ENCODE assay signal across 15 mouse cellular contexts in genomic region chr5:72698818-72699499, GRCm38 (mm10). TPM values are rescaled to one million over a fixed set of nuclear protein-coding genes. Genes with fewer than 3 reads are reported as not detected.
DNase-seq lines count a peak whose midpoint lies in the region; ATAC-seq lines count a peak whose summit lies in the region.
"Had no signal": no experiment of that assay in that cellular context is flagged by ENCODE, and none has a peak within 500 bp of the region (broad histone marks: within the 10 kb centered on the region; RNA-seq: fewer than 3 reads in every experiment).

No protein-coding gene starts in this region.

- H3K4me2 ChIP-seq in hindbrain, embryonic 16.5 days (ENCODE audit: low read length): no peak overlapping the region
- no peak overlapping the region for H3K4me2 ChIP-seq in hindbrain, embryonic 13.5 days
- H3K4me2 ChIP-seq in stomach, embryonic 16.5 days (ENCODE audit: low read depth, low read length): no peak overlapping the region
- H3K4me2 ChIP-seq: kidney, embryonic 15.5 days had no signal

- peaks cover 10% of the 10 kb centered on the region for H3K4me1 ChIP-seq in hindbrain, embryonic 16.5 days (ENCODE audit: control insufficient read depth, insufficient read depth, low read depth, low read length)
- H3K4me1 ChIP-seq in hindbrain, embryonic 13.5 days (replicated peaks): peaks cover 20% of the 10 kb centered on the region; the same call in 1 of the 2 replicates
- H3K4me1 ChIP-seq in stomach, embryonic 16.5 days (ENCODE audit: control insufficient read depth, insufficient read depth, low read length): peaks cover 14% of the 10 kb centered on the region
- H3K4me1 ChIP-seq: kidney, embryonic 15.5 days had no signal

- no peaks in the 10 kb centered on the region for H3K27me3 ChIP-seq in hindbrain, embryonic 16.5 days (replicated peaks; ENCODE audit: control insufficient read depth, insufficient read depth, low read length)
- no peaks in the 10 kb centered on the region for H3K27me3 ChIP-seq in hindbrain, embryonic 13.5 days
- no peaks in the 10 kb centered on the region for H3K27me3 ChIP-seq in stomach, embryonic 16.5 days (ENCODE audit: control insufficient read depth, insufficient read depth, low read length)
- H3K27me3 ChIP-seq: kidney, embryonic 15.5 days had no signal

- H3K36me3 ChIP-seq in hindbrain, embryonic 16.5 days (ENCODE audit: control insufficient read depth, insufficient read depth, low read length): no peaks in the 10 kb centered on the region
- H3K36me3 ChIP-seq in hindbrain, embryonic 13.5 days: no peaks in the 10 kb centered on the region
- H3K36me3 ChIP-seq in stomach, embryonic 16.5 days (ENCODE audit: control insufficient read depth, insufficient read depth, low read length): no peaks in the 10 kb centered on the region
- H3K36me3 ChIP-seq: kidney, embryonic 15.5 days had no signal

- H3K27ac ChIP-seq in hindbrain, embryonic 16.5 days (ENCODE audit: low read depth, low read length): peak overlapping the region; percentile 3
- H3K27ac ChIP-seq in hindbrain, embryonic 13.5 days: no peak overlapping the region
- H3K27ac ChIP-seq in stomach, embryonic 16.5 days (ENCODE audit: low read length): peak overlapping the region; percentile 5; the same call in 1 of the 2 replicates
- H3K27ac ChIP-seq: kidney, embryonic 15.5 days; liver, embryonic 14.5 days had no signal

- no peaks in the 10 kb centered on the region for H3K9me3 ChIP-seq in hindbrain, embryonic 16.5 days (ENCODE audit: control insufficient read depth, low read length)
- no peaks in the 10 kb centered on the region for H3K9me3 ChIP-seq in hindbrain, embryonic 13.5 days
- H3K9me3 ChIP-seq in stomach, embryonic 16.5 days (replicated peaks; ENCODE audit: control insufficient read depth, low read length): no peaks in the 10 kb centered on the region

- peak; percentile 33 to 48 for DNase-seq in cerebellum, postnatal 10 days
- DNase-seq in cerebellum, postnatal 4 days (ENCODE audit: low spot score in 2 of 2): no peak
- peak; percentile 47 for DNase-seq in retina, adult 2 months (ENCODE audit: low read depth, low spot score)
- DNase-seq in retina, embryonic 14.5 days (ENCODE audit: low spot score): no peak
- no peak for DNase-seq in adrenal gland, adult 18-20 months (ENCODE audit: low spot score in 2 of 2)
- DNase-seq: cerebellum, adult 8-10 months; gastrocnemius, postnatal 36 days had no signal

- H3K9ac ChIP-seq in hindbrain, embryonic 16.5 days (ENCODE audit: low read depth, low read length): no peak overlapping the region
- no peak overlapping the region for H3K9ac ChIP-seq in hindbrain, embryonic 13.5 days
- H3K9ac ChIP-seq in stomach, embryonic 16.5 days (ENCODE audit: low read length): no peak overlapping the region
- H3K9ac ChIP-seq: kidney, embryonic 15.5 days; liver, embryonic 14.5 days had no signal

- no peak overlapping the region for H3K4me3 ChIP-seq in hindbrain, embryonic 16.5 days (ENCODE audit: low read length)
- no peak overlapping the region for H3K4me3 ChIP-seq in hindbrain, embryonic 13.5 days
- no peak overlapping the region for H3K4me3 ChIP-seq in stomach, embryonic 16.5 days (replicated peaks; ENCODE audit: low read length)
- H3K4me3 ChIP-seq: kidney, embryonic 15.5 days had no signal

- WGBS in hindbrain, embryonic 16.5 days: 64% methylated on average over 7 of the region's 7 CpGs
- 79% methylated on average over 7 of the region's 7 CpGs for WGBS in hindbrain, embryonic 13.5 days
- WGBS in stomach, embryonic 16.5 days: 63% methylated on average over 7 of the region's 7 CpGs

- peak; percentile 67 for ATAC-seq in hindbrain, embryonic 16.5 days
- no peak for ATAC-seq in hindbrain, embryonic 13.5 days (ENCODE audit: low FRiP score)
- no peak for ATAC-seq in stomach, embryonic 16.5 days (ENCODE audit: insufficient read depth, low FRiP score)

RNA-seq across cellular contexts. Expression of gene Nipal1, which starts 51.4 kb away (rescaled TPM):
- polyA plus RNA-seq in hindbrain, embryonic 16.5 days (2015; fragmentation: Nextera tagmentation; extraction: Ambion mirVana): 0.64 and 1.9 TPM in 2 replicates
- 0.48 and 0.58 TPM in 2 replicates for polyA plus RNA-seq in hindbrain, embryonic 13.5 days (2015; fragmentation: Nextera tagmentation; extraction: Ambion mirVana)
- polyA plus RNA-seq in stomach, embryonic 16.5 days (2015; fragmentation: Nextera tagmentation; extraction: Ambion mirVana): 21.3 and 28.1 TPM in 2 replicates
- 1 to 10 TPM in 1 of 2 experiments, under 1 TPM in 1; 0.64 to 3.7 TPM for total RNA-seq in adrenal gland, adult 18-20 months (2021)
- total RNA-seq: gastrocnemius, postnatal 36 days; layer of hippocampus, postnatal 10 days; left cerebral cortex, postnatal 25 days had no signal
- polyA plus RNA-seq: heart, embryonic 14.5 days had no signal

RNA-seq across cellular contexts. Expression of gene Txk, which starts 53.6 kb away (rescaled TPM):
- polyA plus RNA-seq in hindbrain, embryonic 16.5 days (2015; fragmentation: Nextera tagmentation; extraction: Ambion mirVana): 0.22 and 0.23 TPM in 2 replicates
- polyA plus RNA-seq in hindbrain, embryonic 13.5 days (2015; fragmentation: Nextera tagmentation; extraction: Ambion mirVana): 0.10 TPM in 1 of 2 replicates, not detected in the other
- polyA plus RNA-seq in stomach, embryonic 16.5 days (2015; fragmentation: Nextera tagmentation; extraction: Ambion mirVana): 0.26 and 0.34 TPM in 2 replicates
- total RNA-seq in adrenal gland, adult 18-20 months (2021): under 1 TPM in 1 of 2 experiments, not detected in 1; 0.29 TPM

RNA-seq across cellular contexts. Expression of gene Cnga1, which starts 54.9 kb away (rescaled TPM):
- not detected in 2 replicates for polyA plus RNA-seq in hindbrain, embryonic 16.5 days (2015; fragmentation: Nextera tagmentation; extraction: Ambion mirVana)
- polyA plus RNA-seq in hindbrain, embryonic 13.5 days (2015; fragmentation: Nextera tagmentation; extraction: Ambion mirVana): not detected in 2 replicates
- not detected in 2 replicates for polyA plus RNA-seq in stomach, embryonic 16.5 days (2015; fragmentation: Nextera tagmentation; extraction: Ambion mirVana)
- total RNA-seq in adrenal gland, adult 18-20 months (2021): not detected
- total RNA-seq: gastrocnemius, postnatal 36 days; layer of hippocampus, postnatal 10 days; left cerebral cortex, postnatal 25 days had no signal
- polyA plus RNA-seq: heart, embryonic 14.5 days; kidney, embryonic 15.5 days; liver, embryonic 14.5 days had no signal

Comparison
In these comparisons a context has a peak if more than half of its experiments do, and no peak if none do; other contexts are left out.
1. DNase-seq: peak in cerebellum, postnatal 10 days (2 of 2) and retina, adult 2 months (single experiment); none in cerebellum, postnatal 4 days (0 of 2), retina, embryonic 14.5 days (single experiment) and adrenal gland, adult 18-20 months (0 of 2).